Mouse (Mus musculus): Measurements from ENCODE around the gene Gucy1a1. TPM values are rescaled to one million over a fixed set of nuclear protein-coding genes. Genes with fewer than 3 reads are reported as not detected.

Gene Gucy1a1
- polyA plus RNA-seq, 2 experiments = 6.7 to 12.3 TPM

DNA sequence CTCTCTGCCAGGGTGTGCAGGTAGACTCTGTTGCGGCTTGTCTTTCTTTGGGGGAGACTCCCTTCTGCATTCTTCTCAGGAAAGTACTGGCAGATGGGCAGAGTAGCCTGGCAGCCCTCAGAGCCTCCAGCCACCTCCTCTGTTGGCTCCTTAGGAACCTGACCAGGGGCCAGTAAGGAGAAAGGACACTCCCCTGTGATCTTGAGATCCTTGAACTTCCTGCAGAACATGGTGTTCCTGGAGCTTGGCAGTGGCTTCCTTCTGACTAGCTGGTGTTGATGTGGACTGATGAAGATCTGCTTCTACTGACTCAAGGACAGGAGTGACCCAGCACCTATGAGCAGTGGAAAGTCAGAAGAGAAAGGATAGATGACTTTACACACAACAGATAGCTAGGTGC, 26.7 kb downstream of the Gucy1a1 start:
- ATAC-seq (ENCODE audit: low FRiP score, low read depth) (no peak), DNase-seq (ENCODE audit: low spot score) (no peak)
- H3K27ac ChIP-seq (replicated peaks; ENCODE audit: low read depth, low read length) = no peak overlapping the region
- H3K9me3 ChIP-seq (ENCODE audit: control insufficient read depth, low read length) = no peaks in the 10 kb centered on the region
- H3K4me3 ChIP-seq (replicated peaks; ENCODE audit: low read length) = no peak overlapping the region
- H3K9ac ChIP-seq (ENCODE audit: low read depth, low read length, severe bottlenecking) = no peak overlapping the region
- TF ChIP-seq POLR2A (IDR thresholded peaks at IDR 0.05; ENCODE audit: borderline replicate concordance, extremely low read depth, insufficient read depth, insufficient read length) = no peak
- no peak overlapping the region for H3K4me2 ChIP-seq (replicated peaks; ENCODE audit: low read depth, low read length, severe bottlenecking)
- no peaks in the 10 kb centered on the region for H3K36me3 ChIP-seq (ENCODE audit: control insufficient read depth, insufficient read depth, low read length)
- no peaks in the 10 kb centered on the region for H3K27me3 ChIP-seq (ENCODE audit: control insufficient read depth, insufficient read depth, low read length)
- H3K4me1 ChIP-seq (ENCODE audit: control insufficient read depth, insufficient read depth, low read length) = no peaks in the 10 kb centered on the region
- 86% methylated on average over 1 of the region's 1 CpGs for WGBS

DNA sequence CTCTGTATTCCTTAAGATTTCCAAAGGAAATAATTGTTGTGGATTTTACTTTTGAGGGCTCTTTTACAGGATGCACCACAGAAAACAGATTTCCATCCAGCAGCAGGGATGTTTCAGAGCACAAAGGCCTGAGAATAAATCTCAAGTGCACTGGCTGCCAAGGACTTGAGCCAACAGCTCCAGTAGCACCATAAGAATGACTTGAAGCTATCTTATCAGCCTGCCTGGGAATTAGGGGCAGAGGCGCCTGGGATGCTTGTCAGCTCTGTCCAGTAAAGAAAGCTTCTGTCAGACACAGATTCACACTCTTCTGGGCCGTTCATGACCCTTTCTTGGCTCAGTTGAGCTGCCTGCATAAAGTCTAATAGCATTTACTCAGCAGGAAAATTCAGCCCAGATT, 33.1 kb downstream of the Gucy1a1 start:
- no peaks in the 10 kb centered on the region for H3K27me3 ChIP-seq (ENCODE audit: control insufficient read depth, insufficient read depth, low read length)
- WGBS = 53% methylated on average over 2 of the region's 2 CpGs

DNA sequence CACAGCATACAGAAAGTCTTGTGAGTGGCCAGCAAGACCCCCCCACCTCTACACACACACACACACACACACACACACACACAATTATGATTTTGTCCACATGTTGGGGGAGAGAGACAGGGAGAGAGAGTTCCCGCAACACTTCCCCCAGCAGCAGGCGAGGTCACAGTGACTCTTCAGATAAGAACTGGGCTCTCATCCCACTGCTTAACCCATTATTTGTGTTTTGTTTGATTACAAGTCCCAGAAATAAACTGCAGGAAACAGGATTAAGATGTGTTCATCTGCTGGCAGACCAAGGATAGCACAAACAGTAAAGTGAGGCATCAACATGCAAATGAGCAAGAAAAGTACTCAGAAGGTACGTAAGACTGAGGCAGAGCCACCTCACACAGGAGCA, 33.6 kb downstream of the Gucy1a1 start:
- no peak for DNase-seq (ENCODE audit: low spot score)
- Histone ChIP-seq H3K4me1 (ENCODE audit: control insufficient read depth, insufficient read depth, low read length) (peaks cover 4% of the 10 kb centered on the region; the same call in 1 of the 2 replicates), H3K9me3 (ENCODE audit: control insufficient read depth, low read length) (no peaks in the 10 kb centered on the region), H3K4me3 (replicated peaks; ENCODE audit: low read length) (no peak overlapping the region), H3K36me3 (ENCODE audit: control insufficient read depth, insufficient read depth, low read length) (no peaks in the 10 kb centered on the region), H3K4me2 (replicated peaks; ENCODE audit: low read depth, low read length, severe bottlenecking) (no peak overlapping the region), H3K9ac (ENCODE audit: low read depth, low read length, severe bottlenecking) (no peak overlapping the region), H3K27ac (replicated peaks; ENCODE audit: low read depth, low read length) (no peak overlapping the region), H3K27me3 (ENCODE audit: control insufficient read depth, insufficient read depth, low read length) (no peaks in the 10 kb centered on the region)
- no peak for TF ChIP-seq POLR2A (IDR thresholded peaks at IDR 0.05; ENCODE audit: borderline replicate concordance, extremely low read depth, insufficient read depth, insufficient read length)
- 75% methylated on average over 3 of the region's 3 CpGs for WGBS
- no peak for ATAC-seq (ENCODE audit: low FRiP score, low read depth)

More for the DNA sequence above, 33.1 kb downstream of the Gucy1a1 start:
- Histone ChIP-seq H3K9ac (ENCODE audit: low read depth, low read length, severe bottlenecking) (no peak overlapping the region), H3K36me3 (ENCODE audit: control insufficient read depth, insufficient read depth, low read length) (no peaks in the 10 kb centered on the region), H3K4me2 (replicated peaks; ENCODE audit: low read depth, low read length, severe bottlenecking) (no peak overlapping the region), H3K9me3 (ENCODE audit: control insufficient read depth, low read length) (no peaks in the 10 kb centered on the region), H3K4me3 (replicated peaks; ENCODE audit: low read length) (no peak overlapping the region), H3K4me1 (ENCODE audit: control insufficient read depth, insufficient read depth, low read length) (peaks cover 4% of the 10 kb centered on the region; the same call in 1 of the 2 replicates), H3K27ac (replicated peaks; ENCODE audit: low read depth, low read length) (no peak overlapping the region)
- TF ChIP-seq POLR2A (IDR thresholded peaks at IDR 0.05; ENCODE audit: borderline replicate concordance, extremely low read depth, insufficient read depth, insufficient read length) = no peak
- ATAC-seq (ENCODE audit: low FRiP score, low read depth) = no peak
- no peak for DNase-seq (ENCODE audit: low spot score)

GRCm38 (mm10) chr3:82108951-82109350, 36.6 kb downstream of the Gucy1a1 start:
- H3K9ac ChIP-seq (ENCODE audit: low read depth, low read length, severe bottlenecking) = no peak overlapping the region

GRCm38 (mm10) chr3:82104229-82104628, 41.4 kb downstream of the Gucy1a1 start:
- H3K36me3 ChIP-seq (ENCODE audit: control insufficient read depth, insufficient read depth, low read length) = no peaks in the 10 kb centered on the region
- H3K27ac ChIP-seq (replicated peaks; ENCODE audit: low read depth, low read length) = no peak overlapping the region
- no peaks in the 10 kb centered on the region for H3K4me1 ChIP-seq (ENCODE audit: control insufficient read depth, insufficient read depth, low read length)
- H3K4me3 ChIP-seq (replicated peaks; ENCODE audit: low read length) = no peak overlapping the region
- WGBS = 69% methylated on average over 6 of the region's 6 CpGs
- no peak overlapping the region for H3K4me2 ChIP-seq (replicated peaks; ENCODE audit: low read depth, low read length, severe bottlenecking)
- H3K9me3 ChIP-seq (ENCODE audit: control insufficient read depth, low read length) = no peaks in the 10 kb centered on the region
- no peak for ATAC-seq (ENCODE audit: low FRiP score, low read depth)
- H3K27me3 ChIP-seq (ENCODE audit: control insufficient read depth, insufficient read depth, low read length) = no peaks in the 10 kb centered on the region
- TF ChIP-seq POLR2A (IDR thresholded peaks at IDR 0.05; ENCODE audit: borderline replicate concordance, extremely low read depth, insufficient read depth, insufficient read length) = no peak
- DNase-seq (ENCODE audit: low spot score) = no peak
- H3K9ac ChIP-seq (ENCODE audit: low read depth, low read length, severe bottlenecking) = no peak overlapping the region

More at GRCm38 (mm10) chr3:82108951-82109350, 36.6 kb downstream of the Gucy1a1 start:
- Histone ChIP-seq H3K4me2 (replicated peaks; ENCODE audit: low read depth, low read length, severe bottlenecking) (no peak overlapping the region), H3K4me3 (replicated peaks; ENCODE audit: low read length) (no peak overlapping the region), H3K27ac (replicated peaks; ENCODE audit: low read depth, low read length) (no peak overlapping the region), H3K27me3 (ENCODE audit: control insufficient read depth, insufficient read depth, low read length) (no peaks in the 10 kb centered on the region), H3K4me1 (ENCODE audit: control insufficient read depth, insufficient read depth, low read length) (peaks cover 4% of the 10 kb centered on the region; the same call in 1 of the 2 replicates), H3K9me3 (ENCODE audit: control insufficient read depth, low read length) (no peaks in the 10 kb centered on the region), H3K36me3 (ENCODE audit: control insufficient read depth, insufficient read depth, low read length) (no peaks in the 10 kb centered on the region)
- no peak for TF ChIP-seq POLR2A (IDR thresholded peaks at IDR 0.05; ENCODE audit: borderline replicate concordance, extremely low read depth, insufficient read depth, insufficient read length)
- WGBS = 90% methylated on average over 15 of the region's 15 CpGs
- DNase-seq (ENCODE audit: low spot score) (no peak), ATAC-seq (ENCODE audit: low FRiP score, low read depth) (no peak)

DNA sequence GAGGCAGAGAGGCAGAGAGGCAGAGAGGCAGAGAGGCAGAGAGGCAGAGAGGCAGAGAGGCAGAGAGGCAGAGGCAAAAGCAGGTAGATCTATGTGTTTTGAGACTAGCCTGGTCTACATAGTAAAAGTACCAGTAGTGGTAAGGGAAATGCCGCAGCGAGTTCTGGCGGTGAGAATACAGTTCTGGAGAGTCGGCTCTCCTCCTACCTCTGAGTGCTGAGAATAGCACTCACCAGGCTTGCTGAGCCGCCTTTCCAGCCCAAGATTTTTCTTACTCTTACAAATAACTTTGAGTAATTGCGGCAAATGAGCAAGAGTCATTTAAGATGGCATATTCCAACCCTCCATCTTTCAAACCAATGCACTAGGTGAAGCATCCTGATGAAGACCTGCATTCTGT, 46.5 kb downstream of the Gucy1a1 start:
- no peaks in the 10 kb centered on the region for H3K4me1 ChIP-seq (ENCODE audit: control insufficient read depth, insufficient read depth, low read length)
- H3K27ac ChIP-seq (replicated peaks; ENCODE audit: low read depth, low read length) = no peak overlapping the region
- no peak for ATAC-seq (ENCODE audit: low FRiP score, low read depth)
- no peak for DNase-seq (ENCODE audit: low spot score)
- 83% methylated on average over 6 of the region's 6 CpGs for WGBS
- no peaks in the 10 kb centered on the region for H3K9me3 ChIP-seq (ENCODE audit: control insufficient read depth, low read length)
- H3K36me3 ChIP-seq (ENCODE audit: control insufficient read depth, insufficient read depth, low read length) = no peaks in the 10 kb centered on the region
- no peak for TF ChIP-seq POLR2A (IDR thresholded peaks at IDR 0.05; ENCODE audit: borderline replicate concordance, extremely low read depth, insufficient read depth, insufficient read length)
- no peak overlapping the region for H3K4me2 ChIP-seq (replicated peaks; ENCODE audit: low read depth, low read length, severe bottlenecking)
- no peak overlapping the region for H3K4me3 ChIP-seq (replicated peaks; ENCODE audit: low read length)
- no peak overlapping the region for H3K9ac ChIP-seq (ENCODE audit: low read depth, low read length, severe bottlenecking)
- H3K27me3 ChIP-seq (ENCODE audit: control insufficient read depth, insufficient read depth, low read length) = no peaks in the 10 kb centered on the region

Measured in limb, embryonic 14.5 days (tissue).